Mouse (Mus musculus) testis, adult 2 months (tissue): ENCODE data around the gene Prpf4.

Experiments
- CTCF ChIP-seq: fragments of 200-500 bp; IDR thresholded peaks from 2 replicates; pipeline ENCODE4 v1.5.1; 2012; ENCODE audit warnings: low read depth, mild to moderate bottlenecking, inconsistent platforms, low read length, moderate library complexity; ENCODE audit not compliant: control insufficient read depth, insufficient read depth, insufficient replicate concordance
- POLR2A ChIP-seq: fragments of 200-500 bp; IDR thresholded peaks from 2 replicates; pipeline ENCODE4 v1.6.1; 2012; ENCODE audit warnings: low read depth, mild to moderate bottlenecking, inconsistent platforms, low read length, moderate library complexity; ENCODE audit not compliant: control insufficient read depth

DNA sequence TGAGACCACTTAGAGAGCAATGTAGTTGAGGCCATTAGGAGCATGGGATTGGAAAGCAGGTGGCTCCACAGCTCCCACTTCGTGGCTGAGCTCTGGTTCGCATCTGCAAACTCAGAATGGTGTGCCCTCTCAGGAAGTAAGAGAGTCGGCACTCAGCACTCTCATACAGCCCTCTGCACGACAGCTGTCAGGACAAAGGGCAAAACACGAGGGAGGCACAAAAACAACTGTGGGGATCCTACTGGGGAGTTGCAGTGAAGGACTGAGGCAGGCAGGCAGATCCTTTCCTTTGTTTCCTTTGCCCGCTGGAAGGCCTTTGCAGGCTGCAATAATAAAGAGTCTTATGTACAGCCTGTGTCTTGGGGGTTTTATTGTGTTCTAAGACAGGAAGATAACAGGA, 15.1 kb upstream of the Prpf4 start:
- TF ChIP-seq CTCF: no peak
- no peak for TF ChIP-seq POLR2A
